Mouse (Mus musculus) 416B (cell line): Measurements from ENCODE around the gene Hist1h3c.
"Not testable (repeated sequence)": the region's sequence is repeated elsewhere in the genome, so short reads cannot be mapped to it uniquely, and the experiment has no call there.

Source experiments
- DNase-seq: peaks from one replicate; pipeline ENCODE4 v3.0.0; 2011; ENCODE audit warnings: low read depth

Gene Hist1h3c

GRCm38 (mm10) chr13:23739922-23740252, 5.5 kb downstream of the Hist1h3c start:
- no peak for DNase-seq

- DNase-seq: peak; percentile 99
Measured at GRCm38 (mm10) chr13:23739069-23739921, 6.1 kb downstream of the Hist1h3c start.

GRCm38 (mm10) chr13:23738677-23739068, 6.7 kb downstream of the Hist1h3c start, which contains the start of gene Hist1h1c:
TSS of gene Hist1h1c (plus strand) at chr13:23738808.
- DNase-seq: peak; percentile 98

- DNase-seq: peak; percentile 77
Measured at GRCm38 (mm10) chr13:23738041-23738440, 7.4 kb downstream of the Hist1h3c start.

GRCm38 (mm10) chr13:23737091-23737490, 8.3 kb downstream of the Hist1h3c start:
- no peak for DNase-seq

- DNase-seq: peak; percentile 81
Measured at GRCm38 (mm10) chr13:23732156-23732804, 13.1 kb downstream of the Hist1h3c start.

GRCm38 (mm10) chr13:23730479-23730878, 14.9 kb downstream of the Hist1h3c start:
- no peak for DNase-seq

GRCm38 (mm10) chr13:23729706-23730105, 15.7 kb downstream of the Hist1h3c start:
- DNase-seq: no peak

- no peak for DNase-seq
Measured at GRCm38 (mm10) chr13:23729192-23729525, 16.2 kb downstream of the Hist1h3c start.

- DNase-seq: no peak
Measured at GRCm38 (mm10) chr13:23728472-23729191, 16.8 kb downstream of the Hist1h3c start.

- DNase-seq: no peak
Measured at GRCm38 (mm10) chr13:23725213-23725612, 20.2 kb downstream of the Hist1h3c start.

GRCm38 (mm10) chr13:23724239-23724638, 21.2 kb downstream of the Hist1h3c start:
- DNase-seq: no peak

- not testable (repeated sequence) for DNase-seq
Measured at GRCm38 (mm10) chr13:23717593-23718245, 27.7 kb downstream of the Hist1h3c start.

- DNase-seq: no peak
Measured at GRCm38 (mm10) chr13:23717176-23717575, 28.2 kb downstream of the Hist1h3c start.

GRCm38 (mm10) chr13:23716261-23717042, 28.9 kb downstream of the Hist1h3c start:
- no peak for DNase-seq

GRCm38 (mm10) chr13:23710374-23711089, 34.9 kb downstream of the Hist1h3c start, which contains the start of gene Hfe:
TSS of gene Hfe (minus strand) at chr13:23710854.
- peak; percentile 63 for DNase-seq

GRCm38 (mm10) chr13:23709714-23710373, 35.6 kb downstream of the Hist1h3c start:
- DNase-seq: no peak

- no peak for DNase-seq
Measured at GRCm38 (mm10) chr13:23708654-23709053, 36.7 kb downstream of the Hist1h3c start.

- no peak for DNase-seq
Measured at GRCm38 (mm10) chr13:23708041-23708440, 37.4 kb downstream of the Hist1h3c start.

GRCm38 (mm10) chr13:23706771-23707170, 38.6 kb downstream of the Hist1h3c start:
- DNase-seq: no peak
